Mouse (Mus musculus) heart, embryonic 14.5 days (tissue): ENCODE data around the gene Fkbp7. TPM values are rescaled to one million over a fixed set of nuclear protein-coding genes. Genes with fewer than 3 reads are reported as not detected.

Experiments used
- ATAC-seq: fragments of 200-750 bp; cut with Nextera tagmentation; 2 replicates; pipeline ENCODE4 v1.8.0; 2017; ENCODE audit warnings: low read depth, moderate TSS enrichment; ENCODE audit not compliant: insufficient number of reproducible peaks, insufficient read depth, low FRiP score
- H3K27ac ChIP-seq, 2 experiments: fragments of 200-500 bp in 1 of 2; fragments of 300-500 bp in 1 of 2; sonication (generic) in 1 of 2; replicated peaks in 1 of 2; 2 replicates each; pipeline ENCODE4 v1.5.1; 2012 to 2014; ENCODE audit warnings: low read depth in 2 of 2, low read length in 2 of 2, control low read depth in 1 of 2, mild to moderate bottlenecking in 1 of 2, mixed read lengths in 1 of 2; ENCODE audit not compliant: control insufficient read depth in 1 of 2, insufficient read depth in 1 of 2
- H3K27me3 ChIP-seq: fragments of 300-500 bp; sonication (generic); 2 replicates; pipeline ENCODE4 v1.6.1; 2014; ENCODE audit warnings: mild to moderate bottlenecking, low read length, control low read depth; ENCODE audit not compliant: control insufficient read depth, insufficient read depth
- H3K36me3 ChIP-seq: fragments of 300-500 bp; sonication (generic); 2 replicates; pipeline ENCODE4 v1.6.1; 2014; ENCODE audit warnings: mild to moderate bottlenecking, control low read depth, low read length, mixed read lengths; ENCODE audit not compliant: control insufficient read depth, insufficient read depth
- H3K4me1 ChIP-seq, 2 experiments: fragments of 200-500 bp in 1 of 2; fragments of 300-500 bp in 1 of 2; sonication (generic) in 1 of 2; 2 replicates each; pipeline ENCODE4 v1.6.1; 2012 to 2014; ENCODE audit warnings: low read length in 2 of 2, control low read depth in 1 of 2, mixed read lengths in 1 of 2; ENCODE audit not compliant: control insufficient read depth in 2 of 2, insufficient read depth in 2 of 2
- H3K4me2 ChIP-seq: fragments of 300-500 bp; sonication (generic); 2 replicates; pipeline ENCODE4 v1.6.1; 2014; ENCODE audit warnings: mild to moderate bottlenecking, low read length
- H3K4me3 ChIP-seq, 2 experiments: fragments of 200-500 bp in 1 of 2; fragments of 300-500 bp in 1 of 2; sonication (generic) in 1 of 2; 2 replicates each; pipeline ENCODE4 v1.5.1; 2012 to 2014; ENCODE audit warnings: low read length in 2 of 2, mild to moderate bottlenecking in 2 of 2, control low read depth in 1 of 2, low read depth in 1 of 2, moderate library complexity in 1 of 2; ENCODE audit not compliant: control insufficient read depth in 1 of 2, insufficient read depth in 1 of 2
- H3K9ac ChIP-seq: fragments of 300-500 bp; sonication (generic); 2 replicates; pipeline ENCODE4 v1.6.1; 2014; ENCODE audit warnings: mild to moderate bottlenecking, low read length
- H3K9me3 ChIP-seq: fragments of 300-500 bp; sonication (generic); 2 replicates; pipeline ENCODE4 v1.6.1; 2016; ENCODE audit warnings: low read length, control low read depth; ENCODE audit not compliant: control insufficient read depth
- WGBS: fragments of 180-500 bp; shearing (Covaris S2); extraction: QIAGEN DNeasy Blood & Tissue Kit; methylation state at CpG from one replicate; pipeline ENCODE4 v1.1.7; 2014; 5-methylcytosine and 5-hydroxymethylcytosine counted together
- polyA plus RNA-seq: library from polyadenylated mRNA; unstranded; fragments of >200 nt; fragmentation: Nextera tagmentation; extraction: Ambion mirVana; gene quantifications from 2 replicates; pipeline ENCODE4 v1.2.1, GENCODE M21; 2014

The Fkbp7 gene
- polyA plus RNA-seq, 1 experiment from 2014 or later, result 85.0 TPM

- Histone ChIP-seq H3K27ac (no peak overlapping the region), H3K4me2 (no peak overlapping the region), H3K4me1 (peaks cover 0 to 3% of the 10 kb centered on the region in 2 experiments; a peak in 2 of 4 replicates), H3K4me3 (no peak overlapping the region), H3K36me3 (peaks cover 47% of the 10 kb centered on the region), H3K27me3 (no peaks in the 10 kb centered on the region), H3K9me3 (no peaks in the 10 kb centered on the region), H3K9ac (no peak overlapping the region)
- no peak for ATAC-seq
- 94% methylated on average over 7 of the region's 7 CpGs for WGBS
Measured at GRCm38 (mm10) chr2:76665531-76665930, 7.4 kb downstream of the Fkbp7 start.

- Histone ChIP-seq H3K27ac (no peak overlapping the region), H3K27me3 (no peaks in the 10 kb centered on the region), H3K36me3 (peaks cover 21% of the 10 kb centered on the region), H3K4me2 (no peak overlapping the region), H3K9ac (no peak overlapping the region), H3K4me1 (no peaks in the 10 kb centered on the region), H3K9me3 (no peaks in the 10 kb centered on the region), H3K4me3 (no peak overlapping the region)
- 60% methylated on average over 4 of the region's 8 CpGs for WGBS
- ATAC-seq, result no peak
Measured at GRCm38 (mm10) chr2:76659419-76659818, 13.5 kb downstream of the Fkbp7 start.

- ATAC-seq, result no peak
- peaks cover 14% of the 10 kb centered on the region for H3K36me3 ChIP-seq
- no peaks in the 10 kb centered on the region for H3K9me3 ChIP-seq
- H3K27me3 ChIP-seq, result no peaks in the 10 kb centered on the region
- H3K27ac ChIP-seq, result no peak overlapping the region
- no peaks in the 10 kb centered on the region for H3K4me1 ChIP-seq
- WGBS, result 78% methylated on average over 13 of the region's 13 CpGs
- H3K4me2 ChIP-seq, result no peak overlapping the region
- no peak overlapping the region for H3K9ac ChIP-seq
- no peak overlapping the region for H3K4me3 ChIP-seq
Measured at GRCm38 (mm10) chr2:76658551-76658950, 14.4 kb downstream of the Fkbp7 start.

GRCm38 (mm10) chr2:76655982-76656381 is 16.9 kb downstream of the Fkbp7 start:
- H3K9me3 ChIP-seq, result no peaks in the 10 kb centered on the region
- ATAC-seq, result no peak
- no peaks in the 10 kb centered on the region for H3K4me1 ChIP-seq
- no peak overlapping the region for H3K4me3 ChIP-seq
- H3K4me2 ChIP-seq, result no peak overlapping the region
- no peaks in the 10 kb centered on the region for H3K36me3 ChIP-seq
- H3K9ac ChIP-seq, result no peak overlapping the region
- no peaks in the 10 kb centered on the region for H3K27me3 ChIP-seq
- no peak overlapping the region for H3K27ac ChIP-seq
- 8% methylated on average over 1 of the region's 1 CpGs for WGBS

GRCm38 (mm10) chr2:76655444-76655843 is 17.5 kb downstream of the Fkbp7 start:
- Histone ChIP-seq H3K9ac (no peak overlapping the region), H3K36me3 (no peaks in the 10 kb centered on the region), H3K27me3 (no peaks in the 10 kb centered on the region), H3K4me1 (no peaks in the 10 kb centered on the region), H3K4me2 (no peak overlapping the region), H3K9me3 (no peaks in the 10 kb centered on the region), H3K27ac (no peak overlapping the region), H3K4me3 (no peak overlapping the region)
- ATAC-seq, result no peak
- 58% methylated on average over 3 of the region's 3 CpGs for WGBS

GRCm38 (mm10) chr2:76654646-76655045 is 18.3 kb downstream of the Fkbp7 start:
- 84% methylated on average over 5 of the region's 5 CpGs for WGBS
- H3K36me3 ChIP-seq, result no peaks in the 10 kb centered on the region
- no peaks in the 10 kb centered on the region for H3K9me3 ChIP-seq
- no peak for ATAC-seq
- H3K27ac ChIP-seq, result no peak overlapping the region
- no peaks in the 10 kb centered on the region for H3K27me3 ChIP-seq
- H3K4me1 ChIP-seq, result no peaks in the 10 kb centered on the region
- no peak overlapping the region for H3K9ac ChIP-seq
- H3K4me3 ChIP-seq, result no peak overlapping the region
- H3K4me2 ChIP-seq, result no peak overlapping the region

- Histone ChIP-seq H3K36me3 (no peaks in the 10 kb centered on the region), H3K27ac (no peak overlapping the region), H3K9ac (no peak overlapping the region), H3K4me3 (no peak overlapping the region), H3K27me3 (no peaks in the 10 kb centered on the region), H3K9me3 (no peaks in the 10 kb centered on the region), H3K4me1 (peaks cover 3 to 5% of the 10 kb centered on the region in 2 experiments), H3K4me2 (no peak overlapping the region)
- WGBS, result 84% methylated on average over 4 of the region's 4 CpGs
- ATAC-seq, result no peak
Measured at GRCm38 (mm10) chr2:76653070-76653469, 19.8 kb downstream of the Fkbp7 start.

- Histone ChIP-seq H3K9me3 (no peaks in the 10 kb centered on the region), H3K9ac (peak overlapping the region; percentile 75), H3K36me3 (no peaks in the 10 kb centered on the region), H3K4me3 (peak overlapping the region; percentile 81 to 82), H3K27me3 (no peaks in the 10 kb centered on the region), H3K4me1 (peaks cover 3 to 12% of the 10 kb centered on the region in 2 experiments), H3K4me2 (peak overlapping the region; percentile 94), H3K27ac (peak overlapping the region; percentile 77 to 89)
- WGBS, result 27% methylated on average over 13 of the region's 13 CpGs
- ATAC-seq, result no peak
Measured at GRCm38 (mm10) chr2:76648666-76649141, 24.2 kb downstream of the Fkbp7 start.
